Mouse (Mus musculus) T-helper 2 cell (primary cell): ENCODE measurements around the gene Tram2.

Experiments used
- in situ Hi-C: fragments of 300-600 bp; cut with MboI, MseI; formaldehyde crosslinking; loops from one replicate; pipeline ENCODE4 v1.15.1; 2025; ENCODE audit warnings: high pct_unique_total_duplicates

The Tram2 gene

GRCm38 (mm10) chr1:20980553-20980952 lies 98.5 kb downstream of the Tram2 start:
- in situ Hi-C loops: no loop called here

- in situ Hi-C loops: no loop called here
Measured at GRCm38 (mm10) chr1:20974341-20975135, 104.5 kb downstream of the Tram2 start.

GRCm38 (mm10) chr1:20973389-20973788 lies 105.6 kb downstream of the Tram2 start:
- in situ Hi-C loops: no loop called here

GRCm38 (mm10) chr1:20969642-20970041 lies 109.4 kb downstream of the Tram2 start:
- in situ Hi-C loops: no loop called here

GRCm38 (mm10) chr1:20954876-20955275 lies 124.2 kb downstream of the Tram2 start:
- in situ Hi-C loops: loop anchor here (10.0 kb wide), 1 partner anchor 260 kb away; the partner anchor contains the start of gene Tmem14a

- in situ Hi-C loops: loop anchor here (10.0 kb wide), 1 partner anchor 263 kb away; the partner anchor contains the start of gene Tmem14a
Measured at GRCm38 (mm10) chr1:20951799-20952198, 127.2 kb downstream of the Tram2 start.

- in situ Hi-C loops: loop anchor here (10.0 kb wide), 1 partner anchor 263 kb away; the partner anchor contains the start of gene Tmem14a
Measured at GRCm38 (mm10) chr1:20951300-20951763, 127.7 kb downstream of the Tram2 start, which contains the start of gene Efhc1. TSS of gene Efhc1 (plus strand) at chr1:20951626.
